9 mouse cellular contexts compared by ENCODE assay signal in the genomic region with DNA sequence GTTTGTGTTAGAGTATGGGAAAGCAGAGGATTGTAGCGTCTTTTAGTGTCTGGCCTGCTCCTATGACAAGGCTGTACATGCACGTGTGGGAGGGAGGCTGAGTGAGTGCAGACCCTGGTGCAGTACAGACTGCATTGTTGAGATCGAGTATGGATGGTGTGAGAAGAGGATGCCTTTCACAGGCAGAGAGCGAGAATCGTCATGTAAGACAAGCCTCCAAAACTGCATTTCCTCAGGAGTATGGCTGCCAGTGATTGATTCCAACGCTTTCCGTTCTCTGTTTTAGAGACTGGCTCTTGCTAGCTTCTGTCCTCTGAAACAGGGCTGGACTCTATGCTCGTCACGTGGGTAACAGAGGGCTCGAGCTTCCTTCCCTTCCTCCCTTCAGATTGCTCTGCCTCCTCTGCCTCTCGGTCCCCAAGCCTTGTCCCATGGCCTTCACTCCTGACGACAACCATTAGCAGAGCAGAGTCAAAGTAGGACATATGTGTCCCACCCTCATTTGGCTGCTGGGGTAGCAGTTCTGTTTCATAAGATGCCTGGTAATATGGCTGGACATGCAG. TPM values are rescaled to one million over a fixed set of nuclear protein-coding genes. Genes with fewer than 3 reads are reported as not detected.
A peak's percentile ranks its signal among the peaks of the same experiment; 100 is the strongest.
DNase-seq lines count a peak whose midpoint lies in the region; ATAC-seq and TF ChIP-seq lines count a peak whose summit lies in the region.
"Had no signal": no experiment of that assay in that cellular context is flagged by ENCODE, and none has a peak within 500 bp of the region (broad histone marks: within the 10 kb centered on the region; RNA-seq: fewer than 3 reads in every experiment).

No protein-coding gene starts in this region.

- no peak for DNase-seq in hindbrain, embryonic 10.5 days (ENCODE audit: low spot score)
- no peak for DNase-seq in G1E (ENCODE audit: low spot score)
- DNase-seq in heart, adult 9 months (ENCODE audit: low spot score in 2 of 2), result peak; percentile 67 to 72
- no peak for DNase-seq in embryo, embryonic 10 days (ENCODE audit: low spot score)
- DNase-seq in thymus, postnatal 4 days, result no peak
- DNase-seq in frontal cortex, postnatal 36 days (ENCODE audit: low spot score in 2 of 2), result no peak

- no peaks in the 10 kb centered on the region for H3K9me3 ChIP-seq in hindbrain, embryonic 10.5 days
- H3K9me3 ChIP-seq in hindbrain, embryonic 12.5 days (replicated peaks), result peaks cover 5% of the 10 kb centered on the region; the same call in 1 of the 2 replicates
- H3K9me3 ChIP-seq in G1E (replicated peaks), result peaks cover 3% of the 10 kb centered on the region; the same call in 1 of the 2 replicates
- no peaks in the 10 kb centered on the region for H3K9me3 ChIP-seq in limb, embryonic 15.5 days

- no peak overlapping the region for H3K4me2 ChIP-seq in hindbrain, embryonic 12.5 days (replicated peaks)
- 0 out of 2 replicates have a peak overlapping the region, but pooled peaks have one; percentile 3 for H3K4me2 ChIP-seq in limb, embryonic 15.5 days

- H3K4me3 ChIP-seq in hindbrain, embryonic 10.5 days, result no peak overlapping the region
- no peak overlapping the region for H3K4me3 ChIP-seq in hindbrain, embryonic 12.5 days
- peak overlapping the region; percentile 66; the same call in 1 of the 2 replicates for H3K4me3 ChIP-seq in G1E (ENCODE audit: low read depth, low read length)
- no peak overlapping the region for H3K4me3 ChIP-seq in limb, embryonic 15.5 days

- H3K9ac ChIP-seq in hindbrain, embryonic 12.5 days, result no peak overlapping the region
- no peak overlapping the region for H3K9ac ChIP-seq in limb, embryonic 15.5 days

- no peak for TF ChIP-seq CTCF in G1E (IDR thresholded peaks at IDR 0.05; ENCODE audit: low read depth, low read length)

- no peak for ATAC-seq in hindbrain, embryonic 12.5 days (ENCODE audit: low FRiP score)
- no peak for ATAC-seq in G1E (ENCODE audit: extremely low read depth, insufficient number of reproducible peaks, low FRiP score, poor library complexity, severe bottlenecking)
- ATAC-seq in limb, embryonic 15.5 days (ENCODE audit: insufficient number of reproducible peaks, low FRiP score, low TSS enrichment, low read depth), result no peak
- ATAC-seq: forebrain, embryonic 14.5 days had no signal

- peaks cover 42% of the 10 kb centered on the region for H3K4me1 ChIP-seq in hindbrain, embryonic 10.5 days (replicated peaks)
- peaks cover 14% of the 10 kb centered on the region for H3K4me1 ChIP-seq in hindbrain, embryonic 12.5 days
- H3K4me1 ChIP-seq in G1E (ENCODE audit: insufficient read depth, low read depth, low read length), result peaks cover 87% of the 10 kb centered on the region
- H3K4me1 ChIP-seq in limb, embryonic 15.5 days, result peaks cover 67% of the 10 kb centered on the region

- WGBS in hindbrain, embryonic 10.5 days, result 61% methylated on average over 12 of the region's 12 CpGs
- WGBS in hindbrain, embryonic 12.5 days, result 57% methylated on average over 12 of the region's 12 CpGs
- WGBS in limb, embryonic 15.5 days, result 37% methylated on average over 12 of the region's 12 CpGs

- no peaks in the 10 kb centered on the region for H3K27me3 ChIP-seq in hindbrain, embryonic 10.5 days (ENCODE audit: insufficient read depth, poor library complexity, severe bottlenecking)
- H3K27me3 ChIP-seq in hindbrain, embryonic 12.5 days, result no peaks in the 10 kb centered on the region
- no peaks in the 10 kb centered on the region for H3K27me3 ChIP-seq in G1E (ENCODE audit: insufficient read depth, low read length)
- H3K27me3 ChIP-seq in limb, embryonic 15.5 days, result no peaks in the 10 kb centered on the region

- H3K27ac ChIP-seq in hindbrain, embryonic 10.5 days, result peak overlapping the region; percentile 13; the same call in 1 of the 2 replicates
- no peak overlapping the region for H3K27ac ChIP-seq in hindbrain, embryonic 12.5 days
- H3K27ac ChIP-seq in limb, embryonic 15.5 days, result peak overlapping the region; percentile 50; the same call in 1 of the 2 replicates

- no peaks in the 10 kb centered on the region for H3K36me3 ChIP-seq in hindbrain, embryonic 10.5 days
- no peaks in the 10 kb centered on the region for H3K36me3 ChIP-seq in hindbrain, embryonic 12.5 days
- H3K36me3 ChIP-seq in G1E (replicated peaks), result peaks cover 37% of the 10 kb centered on the region
- H3K36me3 ChIP-seq in limb, embryonic 15.5 days, result no peaks in the 10 kb centered on the region

RNA-seq across cellular contexts. Expression of gene Cyth3, which starts 12.4 kb away (rescaled TPM):
- polyA plus RNA-seq in hindbrain, embryonic 10.5 days (2016; fragmentation: Nextera tagmentation; extraction: Ambion mirVana), result 33.6 and 36.4 TPM in 2 replicates
- 39.8 and 46.1 TPM in 2 replicates for polyA plus RNA-seq in hindbrain, embryonic 12.5 days (2016; fragmentation: Nextera tagmentation; extraction: Ambion mirVana)
- total RNA-seq in G1E (2014; fragmentation: Nextera tagmentation), result 242 and 246 TPM in 2 replicates
- 174 and 191 TPM in 2 replicates for total RNA-seq in G1E (2017)
- polyA plus RNA-seq in G1E (2012), result 70.4 and 76.3 TPM in 2 replicates
- polyA plus RNA-seq in limb, embryonic 15.5 days (2015; fragmentation: Nextera tagmentation; extraction: Ambion mirVana), result 78.0 and 78.5 TPM in 2 replicates

Comparison
In these comparisons a context has a peak if more than half of its experiments do, and no peak if none do; other contexts are left out.
1. DNase-seq: peak in heart, adult 9 months (2 of 2); none in hindbrain, embryonic 10.5 days (single experiment), G1E (single experiment), embryo, embryonic 10 days (single experiment), thymus, postnatal 4 days (single experiment) and frontal cortex, postnatal 36 days (0 of 2).